Mouse (Mus musculus) heart, postnatal 36 days (tissue): ENCODE measurements at regions not wholly inside any gene's neighbourhood (a gene's known extent, or its start where the extent isn't known, plus 50 kb on each side); places are given as distances from the start of the nearest gene placed in this dataset.
A peak's percentile ranks its signal among the peaks of the same experiment; 100 is the strongest.

Experiments used
- DNase-seq, 2 experiments: peaks; one replicate each; pipeline ENCODE4 v3.0.0; 2021 to 2022
- intact Hi-C: fragments of 180-260 bp; cut with DNase I; formaldehyde crosslinking; loops from one replicate; pipeline ENCODE4 v1.15.1; 2025

- peak; percentile 44 to 53 for DNase-seq
- intact Hi-C loops, result no loop called here
These were observed 584.9 kb downstream of the Tmem182 start for GRCm38 (mm10) chr1:41390102-41390884.

- intact Hi-C loops, result no loop called here
- no peak for DNase-seq
These were observed 585.7 kb downstream of the Tmem182 start for GRCm38 (mm10) chr1:41391071-41391470.

- no peak for DNase-seq
- intact Hi-C loops, result no loop called here
These were observed 587.9 kb downstream of the Tmem182 start for GRCm38 (mm10) chr1:41393287-41393686.

GRCm38 (mm10) chr1:41395081-41395480, 589.7 kb downstream of the Tmem182 start:
- DNase-seq, result no peak
- intact Hi-C loops, result no loop called here

GRCm38 (mm10) chr1:41410533-41410932, 605.1 kb downstream of the Tmem182 start:
- DNase-seq, result no peak
- intact Hi-C loops, result no loop called here

- intact Hi-C loops, result no loop called here
- DNase-seq, result no peak
These were observed 606.2 kb downstream of the Tmem182 start for GRCm38 (mm10) chr1:41411641-41412040.

- intact Hi-C loops, result no loop called here
These were observed 606.7 kb downstream of the Tmem182 start for GRCm38 (mm10) chr1:41412078-41412477.

GRCm38 (mm10) chr1:41420489-41421327, 615.3 kb downstream of the Tmem182 start:
- intact Hi-C loops, result no loop called here
- no peak for DNase-seq

More at GRCm38 (mm10) chr1:41412078-41412477, 606.7 kb downstream of the Tmem182 start:
- DNase-seq, result no peak

- no peak for DNase-seq
- intact Hi-C loops, result no loop called here
These were observed 622.5 kb downstream of the Tmem182 start for GRCm38 (mm10) chr1:41427853-41428252.

- peak in 1 of 2 experiments; percentile 4 for DNase-seq
- intact Hi-C loops, result no loop called here
These were observed 625.8 kb downstream of the Tmem182 start for GRCm38 (mm10) chr1:41431127-41431690.

GRCm38 (mm10) chr1:41435379-41435778, 630.0 kb downstream of the Tmem182 start:
- DNase-seq, result no peak
- intact Hi-C loops, result no loop called here

- intact Hi-C loops, result no loop called here
These were observed 644.6 kb downstream of the Tmem182 start for GRCm38 (mm10) chr1:41449972-41450371.

More at GRCm38 (mm10) chr1:41449972-41450371, 644.6 kb downstream of the Tmem182 start:
- DNase-seq, result no peak
